Mouse (Mus musculus): ENCODE data around the gene Eme2.

GRCm38 (mm10) chr17:24873695-24874404, 21.0 kb downstream of the Eme2 start:
- no peak for TF ChIP-seq ZC3H11A (IDR thresholded peaks at IDR 0.05; ENCODE audit: borderline replicate concordance, low read depth, low read length)
- no peak for TF ChIP-seq ZNF384 (IDR thresholded peaks at IDR 0.05; ENCODE audit: low read depth, low read length)
- TF ChIP-seq CHD2 (IDR thresholded peaks at IDR 0.05; ENCODE audit: low read depth, low read length): peak; percentile 78

Measured in ES-E14 (cell line).